Mouse (Mus musculus): ENCODE measurements around the gene Gpalpp1. TPM values are rescaled to one million over a fixed set of nuclear protein-coding genes. Genes with fewer than 3 reads are reported as not detected.

The Gpalpp1 gene
- polyA plus RNA-seq, 1 experiment, result 4.2 TPM

- Histone ChIP-seq H3ac (ENCODE audit: control insufficient read depth, insufficient read length) (no peak overlapping the region), H3K36me3 (ENCODE audit: control insufficient read depth, insufficient read depth) (peaks cover 48% of the 10 kb centered on the region), H3K4me2 (ENCODE audit: low read depth) (no peak overlapping the region), H3K27me3 (ENCODE audit: control insufficient read depth, insufficient read depth, insufficient read length) (no peaks in the 10 kb centered on the region), H3K4me3 (no peak overlapping the region), H3K79me2 (ENCODE audit: control insufficient read depth, insufficient read depth) (peaks cover 4% of the 10 kb centered on the region)
- TF ChIP-seq REST (IDR thresholded peaks at IDR 0.05; ENCODE audit: insufficient read depth, insufficient read length) (no peak), MAX (IDR thresholded peaks at IDR 0.05; ENCODE audit: low read depth) (no peak), TCF3 (IDR thresholded peaks at IDR 0.05; ENCODE audit: insufficient read length, low read depth) (no peak), USF1 (IDR thresholded peaks at IDR 0.05; ENCODE audit: low read depth) (no peak), MYOD1 (IDR thresholded peaks at IDR 0.05; ENCODE audit: control insufficient read depth in 1 of 3, insufficient read length in 2 of 3, low read depth in 2 of 3) (no peak), POLR2A (IDR thresholded peaks at IDR 0.05; ENCODE audit: insufficient read length, low read depth) (no peak), MYOG (IDR thresholded peaks at IDR 0.05; ENCODE audit: control insufficient read depth in 1 of 3, insufficient read depth in 1 of 3, insufficient read length in 2 of 3, low read depth in 2 of 3) (no peak)
These were observed 17.6 kb upstream of the Gpalpp1 start for GRCm38 (mm10) chr14:76128174-76128573.

- H3K4me2 ChIP-seq (ENCODE audit: low read depth), result no peak overlapping the region
- TF ChIP-seq TCF12 (IDR thresholded peaks at IDR 0.05; ENCODE audit: insufficient read depth, poor library complexity, severe bottlenecking) (no peak), MAX (IDR thresholded peaks at IDR 0.05; ENCODE audit: low read depth) (no peak), SRF (IDR thresholded peaks at IDR 0.05; ENCODE audit: control insufficient read depth, insufficient read length, low read depth) (no peak), MYOG (IDR thresholded peaks at IDR 0.05; ENCODE audit: control insufficient read depth in 1 of 3, insufficient read depth in 1 of 3, insufficient read length in 2 of 3, low read depth in 2 of 3) (no peak), POLR2A (IDR thresholded peaks at IDR 0.05; ENCODE audit: insufficient read length, low read depth) (no peak), REST (IDR thresholded peaks at IDR 0.05; ENCODE audit: insufficient read depth, insufficient read length) (no peak), MYOD1 (IDR thresholded peaks at IDR 0.05; ENCODE audit: control insufficient read depth in 1 of 3, insufficient read length in 2 of 3, low read depth in 2 of 3) (no peak), E2F4 (IDR thresholded peaks at IDR 0.05; ENCODE audit: insufficient read depth) (no peak), CEBPB (IDR thresholded peaks at IDR 0.05; ENCODE audit: insufficient read depth, poor library complexity, severe bottlenecking) (no peak), TCF3 (IDR thresholded peaks at IDR 0.05; ENCODE audit: insufficient read length, low read depth) (no peak), USF1 (IDR thresholded peaks at IDR 0.05; ENCODE audit: low read depth) (no peak), POLR2AphosphoS2 (IDR thresholded peaks at IDR 0.05; ENCODE audit: insufficient read length, low read depth) (no peak)
- no peak overlapping the region for H3K4me3 ChIP-seq
- H3K36me3 ChIP-seq (ENCODE audit: control insufficient read depth, insufficient read depth), result peaks cover 50% of the 10 kb centered on the region
- H3ac ChIP-seq (ENCODE audit: control insufficient read depth, insufficient read length), result no peak overlapping the region
- peaks cover 11% of the 10 kb centered on the region for H3K79me2 ChIP-seq (ENCODE audit: control insufficient read depth, insufficient read depth)
- no peaks in the 10 kb centered on the region for H3K27me3 ChIP-seq (ENCODE audit: control insufficient read depth, insufficient read depth, insufficient read length)
These were observed 16.8 kb upstream of the Gpalpp1 start for GRCm38 (mm10) chr14:76127311-76127710.

DNA sequence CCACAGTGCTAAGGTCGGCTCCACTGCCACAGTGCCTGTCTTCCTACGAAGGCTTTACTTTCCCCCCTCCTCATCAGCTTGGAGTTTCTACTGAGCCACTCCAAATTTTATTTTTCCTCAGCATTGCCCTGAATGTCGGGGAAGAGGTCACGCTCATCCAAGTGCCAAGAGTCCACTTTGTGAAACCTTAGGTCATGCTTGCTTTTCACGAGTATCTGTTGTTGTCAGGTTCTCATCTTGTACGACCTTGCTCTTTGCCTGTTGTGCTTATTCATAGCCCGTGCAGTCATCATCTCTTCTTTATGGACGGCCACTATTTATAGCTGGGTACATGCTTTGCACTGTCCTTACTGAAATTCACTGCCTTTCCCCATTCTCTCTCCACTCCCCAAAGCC, 12.1 kb upstream of the Gpalpp1 start:
- peaks cover 19% of the 10 kb centered on the region for H3K79me2 ChIP-seq (ENCODE audit: control insufficient read depth, insufficient read depth)
- no peaks in the 10 kb centered on the region for H3K27me3 ChIP-seq (ENCODE audit: control insufficient read depth, insufficient read depth, insufficient read length)
- no peak overlapping the region for H3K4me3 ChIP-seq
- TF ChIP-seq REST (IDR thresholded peaks at IDR 0.05; ENCODE audit: insufficient read depth, insufficient read length) (no peak), MYOG (IDR thresholded peaks at IDR 0.05; ENCODE audit: control insufficient read depth in 1 of 3, insufficient read depth in 1 of 3, insufficient read length in 2 of 3, low read depth in 2 of 3) (no peak), CEBPB (IDR thresholded peaks at IDR 0.05; ENCODE audit: insufficient read depth, poor library complexity, severe bottlenecking) (no peak), POLR2A (IDR thresholded peaks at IDR 0.05; ENCODE audit: insufficient read length, low read depth) (no peak), TCF3 (IDR thresholded peaks at IDR 0.05; ENCODE audit: insufficient read length, low read depth) (no peak)
- peaks cover 52% of the 10 kb centered on the region for H3K36me3 ChIP-seq (ENCODE audit: control insufficient read depth, insufficient read depth)
- H3ac ChIP-seq (ENCODE audit: control insufficient read depth, insufficient read length), result no peak overlapping the region
- H3K4me2 ChIP-seq (ENCODE audit: low read depth), result no peak overlapping the region

DNA sequence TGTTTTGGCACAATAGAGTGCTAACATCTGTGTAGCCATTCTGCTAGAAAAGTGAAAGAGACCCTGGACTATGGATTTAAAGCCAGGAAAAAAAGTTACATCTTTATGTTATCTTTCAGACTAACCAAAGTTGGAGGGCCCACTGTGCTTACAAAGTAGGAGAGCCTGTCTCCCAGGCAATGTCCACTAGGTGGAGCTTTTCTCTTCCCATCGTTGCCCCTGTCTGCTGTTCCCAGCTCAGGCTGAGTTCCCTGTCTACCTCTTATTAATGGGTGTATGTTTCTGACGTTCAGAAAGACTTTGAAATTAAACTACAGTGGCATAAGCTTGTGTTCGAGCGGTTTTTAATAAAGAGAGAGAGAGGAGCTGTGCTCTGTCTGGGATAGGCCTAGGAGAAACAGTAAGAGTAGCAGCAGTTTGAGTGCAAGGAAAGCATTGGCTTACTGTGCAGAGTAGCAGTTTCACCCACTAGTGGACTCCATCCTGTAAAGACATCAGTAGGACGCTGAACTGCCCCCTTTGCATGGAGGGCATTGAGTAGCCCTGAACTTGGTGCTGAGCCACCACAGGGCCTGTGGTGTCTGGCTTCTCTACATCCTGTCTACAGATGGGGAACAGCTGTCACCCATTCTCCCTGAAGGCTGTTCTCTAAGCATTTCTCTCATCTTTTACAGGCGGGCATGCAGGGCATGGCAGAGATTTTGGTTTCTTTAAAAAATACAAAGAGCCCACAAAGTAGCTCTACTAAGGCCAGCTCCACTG, 11.5 kb upstream of the Gpalpp1 start:
- TF ChIP-seq USF1 (IDR thresholded peaks at IDR 0.05; ENCODE audit: low read depth) (no peak), POLR2A (IDR thresholded peaks at IDR 0.05; ENCODE audit: insufficient read length, low read depth) (no peak), E2F4 (IDR thresholded peaks at IDR 0.05; ENCODE audit: insufficient read depth) (no peak), POLR2AphosphoS2 (IDR thresholded peaks at IDR 0.05; ENCODE audit: insufficient read length, low read depth) (no peak), TCF3 (IDR thresholded peaks at IDR 0.05; ENCODE audit: insufficient read length, low read depth) (no peak), MAX (IDR thresholded peaks at IDR 0.05; ENCODE audit: low read depth) (no peak), TCF12 (IDR thresholded peaks at IDR 0.05; ENCODE audit: insufficient read depth, poor library complexity, severe bottlenecking) (no peak)
- Histone ChIP-seq H3K4me2 (ENCODE audit: low read depth) (no peak overlapping the region), H3K36me3 (ENCODE audit: control insufficient read depth, insufficient read depth) (peaks cover 49% of the 10 kb centered on the region), H3K79me2 (ENCODE audit: control insufficient read depth, insufficient read depth) (peaks cover 23% of the 10 kb centered on the region), H3K4me3 (no peak overlapping the region), H3ac (ENCODE audit: control insufficient read depth, insufficient read length) (no peak overlapping the region), H3K27me3 (ENCODE audit: control insufficient read depth, insufficient read depth, insufficient read length) (no peaks in the 10 kb centered on the region)

DNA sequence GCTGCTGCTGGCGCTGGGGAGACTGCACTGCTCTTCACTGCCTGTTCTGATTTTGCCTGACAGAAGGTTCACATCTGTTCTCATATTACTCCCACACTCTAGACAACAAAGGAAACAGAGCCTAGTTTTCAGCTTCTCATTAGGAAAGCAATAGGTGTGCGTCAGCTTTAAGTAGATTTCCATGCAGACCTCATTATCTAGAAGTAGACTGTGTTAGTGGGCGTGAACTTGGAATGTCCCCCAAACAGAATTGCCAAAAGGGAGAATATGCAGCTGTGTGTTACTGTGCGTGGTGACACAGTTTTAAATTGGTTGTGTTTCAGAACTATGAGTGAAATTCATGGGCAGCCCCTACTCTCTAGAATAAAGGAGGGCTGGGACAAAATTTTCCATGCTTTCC, 9.9 kb upstream of the Gpalpp1 start:
- Histone ChIP-seq H3K4me2 (ENCODE audit: low read depth) (no peak overlapping the region), H3K79me2 (ENCODE audit: control insufficient read depth, insufficient read depth) (peaks cover 26% of the 10 kb centered on the region), H3ac (ENCODE audit: control insufficient read depth, insufficient read length) (no peak overlapping the region), H3K4me3 (no peak overlapping the region), H3K36me3 (ENCODE audit: control insufficient read depth, insufficient read depth) (peaks cover 50% of the 10 kb centered on the region), H3K27me3 (ENCODE audit: control insufficient read depth, insufficient read depth, insufficient read length) (no peaks in the 10 kb centered on the region)
- TF ChIP-seq MYOG (IDR thresholded peaks at IDR 0.05; ENCODE audit: control insufficient read depth in 1 of 3, insufficient read depth in 1 of 3, insufficient read length in 2 of 3, low read depth in 2 of 3) (no peak), TCF12 (IDR thresholded peaks at IDR 0.05; ENCODE audit: insufficient read depth, poor library complexity, severe bottlenecking) (no peak), E2F4 (IDR thresholded peaks at IDR 0.05; ENCODE audit: insufficient read depth) (no peak), MAX (IDR thresholded peaks at IDR 0.05; ENCODE audit: low read depth) (no peak), MYOD1 (IDR thresholded peaks at IDR 0.05; ENCODE audit: control insufficient read depth in 1 of 3, insufficient read length in 2 of 3, low read depth in 2 of 3) (no peak), POLR2AphosphoS2 (IDR thresholded peaks at IDR 0.05; ENCODE audit: insufficient read length, low read depth) (no peak), USF1 (IDR thresholded peaks at IDR 0.05; ENCODE audit: low read depth) (no peak), REST (IDR thresholded peaks at IDR 0.05; ENCODE audit: insufficient read depth, insufficient read length) (no peak), POLR2A (IDR thresholded peaks at IDR 0.05; ENCODE audit: insufficient read length, low read depth) (no peak), TCF3 (IDR thresholded peaks at IDR 0.05; ENCODE audit: insufficient read length, low read depth) (no peak)

All from myocyte (in vitro differentiated cells).